Mouse (Mus musculus): ENCODE results near the gene Tubd1.
A peak's percentile ranks its signal among the peaks of the same experiment; 100 is the strongest.

The Tubd1 gene

GRCm38 (mm10) chr11:86583990-86584897 is 39.5 kb downstream of the Tubd1 start:
- no peak overlapping the region for H3K4me3 ChIP-seq (replicated peaks; ENCODE audit: low read length)
- H3K36me3 ChIP-seq (ENCODE audit: insufficient read depth, low read length): peaks cover 6% of the 10 kb centered on the region; the same call in 1 of the 2 replicates
- peaks cover 72% of the 10 kb centered on the region for H3K4me1 ChIP-seq (replicated peaks; ENCODE audit: low read depth, low read length)
- no peaks in the 10 kb centered on the region for H3K9me3 ChIP-seq (ENCODE audit: low read length)
- no peaks in the 10 kb centered on the region for H3K27me3 ChIP-seq (ENCODE audit: insufficient read depth, low read length)
- TF ChIP-seq CTCF (conservative IDR thresholded peaks at IDR 0.05; ENCODE audit: low read length): no peak
- TF ChIP-seq POU5F1 (IDR thresholded peaks at IDR 0.05; ENCODE audit: borderline replicate concordance, low read length): no peak
- TF ChIP-seq NANOG (IDR thresholded peaks at IDR 0.05; ENCODE audit: borderline replicate concordance, low read length): no peak

DNA sequence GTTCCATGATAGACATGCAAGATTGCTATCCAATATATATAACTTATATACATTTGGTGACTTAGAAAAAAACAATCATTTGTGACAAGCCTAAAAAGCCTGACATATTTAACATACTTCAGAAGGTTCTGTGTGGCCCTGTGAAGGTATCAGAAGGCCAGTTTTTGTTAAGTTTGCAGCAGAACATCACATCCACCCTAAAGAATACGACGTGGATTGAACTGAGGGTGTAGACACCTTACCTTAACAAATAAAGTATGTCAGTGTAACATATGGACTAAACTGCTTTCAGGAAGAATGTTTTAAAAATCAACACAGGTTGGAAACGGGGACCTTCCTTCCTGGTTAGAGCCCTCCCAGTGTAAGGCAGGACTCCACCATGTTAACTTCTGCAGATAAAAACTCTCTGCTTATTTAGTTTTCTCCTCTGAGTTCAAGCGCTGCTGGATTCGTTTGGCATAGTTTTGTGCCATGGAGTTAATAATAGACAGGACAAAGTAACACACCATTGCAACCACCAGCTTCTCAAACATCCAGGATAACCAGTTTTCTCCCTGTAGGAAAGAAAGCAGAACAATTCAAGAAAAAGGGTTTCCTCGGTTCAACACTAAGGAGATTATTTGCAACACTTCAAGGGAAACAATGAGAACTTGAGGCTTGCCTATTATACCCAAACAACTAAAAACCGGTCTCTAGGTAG is 40.3 kb downstream of the Tubd1 start:
- H3K4me1 ChIP-seq (replicated peaks; ENCODE audit: low read depth, low read length): peaks cover 67% of the 10 kb centered on the region
- no peak for TF ChIP-seq POU5F1 (IDR thresholded peaks at IDR 0.05; ENCODE audit: borderline replicate concordance, low read length)
- no peak for TF ChIP-seq CTCF (conservative IDR thresholded peaks at IDR 0.05; ENCODE audit: low read length)
- no peak for TF ChIP-seq NANOG (IDR thresholded peaks at IDR 0.05; ENCODE audit: borderline replicate concordance, low read length)
- H3K36me3 ChIP-seq (ENCODE audit: insufficient read depth, low read length): peaks cover 6% of the 10 kb centered on the region; the same call in 1 of the 2 replicates
- no peaks in the 10 kb centered on the region for H3K9me3 ChIP-seq (ENCODE audit: low read length)
- H3K27me3 ChIP-seq (ENCODE audit: insufficient read depth, low read length): no peaks in the 10 kb centered on the region
- H3K4me3 ChIP-seq (replicated peaks; ENCODE audit: low read length): peak overlapping the region; percentile 73; the same call in 1 of the 2 replicates

GRCm38 (mm10) chr11:86585598-86585984 is 40.8 kb downstream of the Tubd1 start:
- TF ChIP-seq POU5F1 (IDR thresholded peaks at IDR 0.05; ENCODE audit: borderline replicate concordance, low read length): no peak
- TF ChIP-seq CTCF (conservative IDR thresholded peaks at IDR 0.05; ENCODE audit: low read length): no peak
- TF ChIP-seq NANOG (IDR thresholded peaks at IDR 0.05; ENCODE audit: borderline replicate concordance, low read length): no peak
- H3K36me3 ChIP-seq (ENCODE audit: insufficient read depth, low read length): peaks cover 6% of the 10 kb centered on the region; the same call in 1 of the 2 replicates
- H3K4me1 ChIP-seq (replicated peaks; ENCODE audit: low read depth, low read length): peaks cover 67% of the 10 kb centered on the region
- no peaks in the 10 kb centered on the region for H3K9me3 ChIP-seq (ENCODE audit: low read length)
- H3K27me3 ChIP-seq (ENCODE audit: insufficient read depth, low read length): no peaks in the 10 kb centered on the region
- peak overlapping the region; percentile 73 for H3K4me3 ChIP-seq (replicated peaks; ENCODE audit: low read length)

GRCm38 (mm10) chr11:86586177-86586867 is 41.5 kb downstream of the Tubd1 start:
- Histone ChIP-seq H3K4me3 (replicated peaks; ENCODE audit: low read length) (peak overlapping the region; percentile 73), H3K36me3 (ENCODE audit: insufficient read depth, low read length) (peaks cover 6% of the 10 kb centered on the region; the same call in 1 of the 2 replicates), H3K4me1 (replicated peaks; ENCODE audit: low read depth, low read length) (peaks cover 67% of the 10 kb centered on the region), H3K27me3 (ENCODE audit: insufficient read depth, low read length) (no peaks in the 10 kb centered on the region), H3K9me3 (ENCODE audit: low read length) (no peaks in the 10 kb centered on the region)
- TF ChIP-seq POU5F1 (IDR thresholded peaks at IDR 0.05; ENCODE audit: borderline replicate concordance, low read length) (no peak), CTCF (conservative IDR thresholded peaks at IDR 0.05; ENCODE audit: low read length) (no peak), NANOG (IDR thresholded peaks at IDR 0.05; ENCODE audit: borderline replicate concordance, low read length) (no peak)

GRCm38 (mm10) chr11:86586868-86587792 is 42.3 kb downstream of the Tubd1 start:
- peaks cover 62% of the 10 kb centered on the region for H3K4me1 ChIP-seq (replicated peaks; ENCODE audit: low read depth, low read length)
- H3K9me3 ChIP-seq (ENCODE audit: low read length): no peaks in the 10 kb centered on the region
- H3K27me3 ChIP-seq (ENCODE audit: insufficient read depth, low read length): no peaks in the 10 kb centered on the region
- TF ChIP-seq POU5F1 (IDR thresholded peaks at IDR 0.05; ENCODE audit: borderline replicate concordance, low read length) (no peak), CTCF (conservative IDR thresholded peaks at IDR 0.05; ENCODE audit: low read length) (no peak), NANOG (IDR thresholded peaks at IDR 0.05; ENCODE audit: borderline replicate concordance, low read length) (no peak)
- peaks cover 6% of the 10 kb centered on the region; the same call in 1 of the 2 replicates for H3K36me3 ChIP-seq (ENCODE audit: insufficient read depth, low read length)
- peak overlapping the region; percentile 73 for H3K4me3 ChIP-seq (replicated peaks; ENCODE audit: low read length)

DNA sequence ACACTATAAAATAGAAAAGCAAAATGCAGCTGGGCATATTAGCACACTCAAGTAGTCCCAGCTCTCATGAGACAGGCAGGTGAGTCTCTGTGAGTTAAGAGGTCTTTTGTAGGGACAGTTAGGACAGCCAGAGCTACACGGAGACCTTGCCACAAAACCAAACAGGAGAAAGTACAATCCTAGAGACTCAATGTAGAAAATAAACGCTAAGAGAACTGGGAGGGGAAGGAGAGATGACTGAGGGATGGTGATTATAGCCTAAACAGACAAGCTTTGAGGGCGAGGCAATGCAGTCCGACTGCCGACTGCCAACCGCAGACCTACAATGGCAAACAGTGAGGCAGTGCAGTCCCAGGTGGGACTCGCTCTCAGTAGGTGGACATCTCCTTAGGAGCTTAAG is 43.0 kb downstream of the Tubd1 start:
- Histone ChIP-seq H3K27me3 (ENCODE audit: insufficient read depth, low read length) (no peaks in the 10 kb centered on the region), H3K4me3 (replicated peaks; ENCODE audit: low read length) (peak overlapping the region; percentile 73), H3K9me3 (ENCODE audit: low read length) (no peaks in the 10 kb centered on the region), H3K36me3 (ENCODE audit: insufficient read depth, low read length) (peaks cover 9% of the 10 kb centered on the region; the same call in 1 of the 2 replicates), H3K4me1 (replicated peaks; ENCODE audit: low read depth, low read length) (peaks cover 59% of the 10 kb centered on the region)
- no peak for TF ChIP-seq NANOG (IDR thresholded peaks at IDR 0.05; ENCODE audit: borderline replicate concordance, low read length)
- no peak for TF ChIP-seq POU5F1 (IDR thresholded peaks at IDR 0.05; ENCODE audit: borderline replicate concordance, low read length)
- no peak for TF ChIP-seq CTCF (conservative IDR thresholded peaks at IDR 0.05; ENCODE audit: low read length)

- no peak overlapping the region for H3K4me3 ChIP-seq (replicated peaks; ENCODE audit: low read length)
- TF ChIP-seq POU5F1 (IDR thresholded peaks at IDR 0.05; ENCODE audit: borderline replicate concordance, low read length) (no peak), NANOG (IDR thresholded peaks at IDR 0.05; ENCODE audit: borderline replicate concordance, low read length) (no peak), CTCF (conservative IDR thresholded peaks at IDR 0.05; ENCODE audit: low read length) (no peak)
- no peaks in the 10 kb centered on the region for H3K9me3 ChIP-seq (ENCODE audit: low read length)
- peaks cover 57% of the 10 kb centered on the region for H3K4me1 ChIP-seq (replicated peaks; ENCODE audit: low read depth, low read length)
- H3K36me3 ChIP-seq (ENCODE audit: insufficient read depth, low read length): peaks cover 11% of the 10 kb centered on the region; the same call in 1 of the 2 replicates
- H3K27me3 ChIP-seq (ENCODE audit: insufficient read depth, low read length): no peaks in the 10 kb centered on the region
These were observed 44.0 kb downstream of the Tubd1 start for GRCm38 (mm10) chr11:86588583-86589298.

Data from E14TG2a.4 (cell line).